ENCODE assay signal across 16 mouse cellular contexts in genomic region chrX:134830508-134830907, GRCm38 (mm10). TPM values are rescaled to one million over a fixed set of nuclear protein-coding genes. Genes with fewer than 3 reads are reported as not detected.
A peak's percentile ranks its signal among the peaks of the same experiment; 100 is the strongest.
DNase-seq lines count a peak whose midpoint lies in the region; ATAC-seq and TF ChIP-seq lines count a peak whose summit lies in the region.
"Had no signal": no experiment of that assay in that cellular context is flagged by ENCODE, and none has a peak within 500 bp of the region (broad histone marks: within the 10 kb centered on the region; RNA-seq: fewer than 3 reads in every experiment).

No protein-coding gene starts in this region.

- no peaks in the 10 kb centered on the region for H3K9me3 ChIP-seq in heart, postnatal 0 days (replicated peaks; ENCODE audit: control insufficient read depth, low read length)
- H3K9me3 ChIP-seq in limb, embryonic 14.5 days (ENCODE audit: control insufficient read depth, low read length): no peaks in the 10 kb centered on the region
- no peaks in the 10 kb centered on the region for H3K9me3 ChIP-seq in limb, embryonic 10.5 days (replicated peaks)
- H3K9me3 ChIP-seq: limb, embryonic 12.5 days; neural tube, embryonic 13.5 days; stomach, embryonic 15.5 days had no signal

- H3K4me1 ChIP-seq in heart, postnatal 0 days (ENCODE audit: control insufficient read depth, insufficient read depth): no peaks in the 10 kb centered on the region
- H3K4me1 ChIP-seq in limb, embryonic 14.5 days (ENCODE audit: control insufficient read depth, insufficient read depth, low read length): no peaks in the 10 kb centered on the region
- no peaks in the 10 kb centered on the region for H3K4me1 ChIP-seq in limb, embryonic 10.5 days
- H3K4me1 ChIP-seq: limb, embryonic 12.5 days; neural tube, embryonic 13.5 days; stomach, embryonic 15.5 days had no signal

- ATAC-seq in heart, postnatal 0 days (ENCODE audit: insufficient read depth, low read depth): no peak
- no peak for ATAC-seq in limb, embryonic 14.5 days (ENCODE audit: low FRiP score, low read depth)

- no peak for TF ChIP-seq EP300 in heart, postnatal 0 days (IDR thresholded peaks at IDR 0.05; ENCODE audit: low read depth)

- no peak overlapping the region for H3K4me2 ChIP-seq in heart, postnatal 0 days (ENCODE audit: low read depth, low read length)
- H3K4me2 ChIP-seq in limb, embryonic 14.5 days (replicated peaks; ENCODE audit: low read depth, low read length, severe bottlenecking): no peak overlapping the region
- H3K4me2 ChIP-seq: limb, embryonic 12.5 days; neural tube, embryonic 13.5 days; stomach, embryonic 15.5 days had no signal

- peak; percentile 53 for TF ChIP-seq CTCF in heart, postnatal 0 days (IDR thresholded peaks at IDR 0.05; ENCODE audit: low read depth)

- WGBS in heart, postnatal 0 days: 38% methylated on average over 3 of the region's 3 CpGs
- WGBS in limb, embryonic 14.5 days: 48% methylated on average over 3 of the region's 3 CpGs
- 68% methylated on average over 3 of the region's 3 CpGs for WGBS in limb, embryonic 10.5 days

- no peak overlapping the region for H3K9ac ChIP-seq in heart, postnatal 0 days (replicated peaks; ENCODE audit: low read depth, low read length)
- H3K9ac ChIP-seq in limb, embryonic 14.5 days (ENCODE audit: low read depth, low read length, severe bottlenecking): no peak overlapping the region
- H3K9ac ChIP-seq: limb, embryonic 12.5 days; neural tube, embryonic 13.5 days; stomach, embryonic 15.5 days had no signal

- no peaks in the 10 kb centered on the region for H3K27me3 ChIP-seq in heart, postnatal 0 days (ENCODE audit: control insufficient read depth, insufficient read depth, low read length)
- no peaks in the 10 kb centered on the region for H3K27me3 ChIP-seq in limb, embryonic 14.5 days (ENCODE audit: control insufficient read depth, insufficient read depth, low read length)
- peaks cover 76% of the 10 kb centered on the region for H3K27me3 ChIP-seq in limb, embryonic 10.5 days (ENCODE audit: low read depth, poor library complexity, severe bottlenecking)
- H3K27me3 ChIP-seq: neural tube, embryonic 13.5 days; stomach, embryonic 15.5 days had no signal

- TF ChIP-seq POLR2A in limb, embryonic 14.5 days (IDR thresholded peaks at IDR 0.05; ENCODE audit: borderline replicate concordance, extremely low read depth, insufficient read depth, insufficient read length): no peak

- no peak overlapping the region for H3K4me3 ChIP-seq in heart, postnatal 0 days (ENCODE audit: low read depth, low read length)
- no peak overlapping the region for H3K4me3 ChIP-seq in limb, embryonic 14.5 days (replicated peaks; ENCODE audit: low read length)
- H3K4me3 ChIP-seq in limb, embryonic 10.5 days: no peak overlapping the region
- H3K4me3 ChIP-seq: limb, embryonic 12.5 days; neural tube, embryonic 13.5 days; stomach, embryonic 15.5 days had no signal

- H3K27ac ChIP-seq in heart, postnatal 0 days (ENCODE audit: low read depth): no peak overlapping the region
- H3K27ac ChIP-seq in limb, embryonic 14.5 days (replicated peaks; ENCODE audit: low read depth, low read length): no peak overlapping the region
- H3K27ac ChIP-seq in limb, embryonic 10.5 days: no peak overlapping the region
- H3K27ac ChIP-seq: limb, embryonic 12.5 days; neural tube, embryonic 13.5 days; stomach, embryonic 15.5 days had no signal

- H3K36me3 ChIP-seq in heart, postnatal 0 days (replicated peaks; ENCODE audit: control insufficient read depth, insufficient read depth, low read length): no peaks in the 10 kb centered on the region
- no peaks in the 10 kb centered on the region for H3K36me3 ChIP-seq in limb, embryonic 14.5 days (ENCODE audit: control insufficient read depth, insufficient read depth, low read length)
- H3K36me3 ChIP-seq in limb, embryonic 10.5 days: no peaks in the 10 kb centered on the region
- H3K36me3 ChIP-seq: limb, embryonic 12.5 days; neural tube, embryonic 13.5 days; stomach, embryonic 15.5 days had no signal

- peak; percentile 38 to 46 for DNase-seq in cerebellum, postnatal 10 days
- DNase-seq in cerebellum, adult 18-20 months: no peak
- DNase-seq in heart, postnatal 0 days (ENCODE audit: low spot score): no peak
- no peak for DNase-seq in heart, adult 9 months (ENCODE audit: low spot score in 2 of 2)
- peak; percentile 8 for DNase-seq in limb, embryonic 14.5 days (ENCODE audit: low spot score)
- DNase-seq in limb, embryonic 10.5 days (ENCODE audit: low spot score): no peak
- peak; percentile 24 for DNase-seq in retina, postnatal 1 day
- no peak for DNase-seq in T-cell, adult 2 months (ENCODE audit: low spot score)
- DNase-seq: adrenal gland, postnatal 14 days; kidney, postnatal 10 days; layer of hippocampus, postnatal 36 days; lung, adult 18-20 months; thymus, postnatal 14 days had no signal

RNA-seq across cellular contexts. Expression of gene Armcx2, which starts 21.5 kb away (rescaled TPM):
- 46.2 and 47.9 TPM in 2 replicates for total RNA-seq in heart, postnatal 0 days (2014; rRNA removed; ENCODE audit: low replicate concordance)
- 23.6 and 24.3 TPM in 2 replicates for polyA plus RNA-seq in heart, postnatal 0 days (2015; fragmentation: Nextera tagmentation; extraction: Ambion mirVana)
- polyA plus RNA-seq in limb, embryonic 14.5 days (2012; rRNA removed): 92.5 and 93.3 TPM in 2 replicates
- 83.8 and 86.0 TPM in 2 replicates for polyA plus RNA-seq in limb, embryonic 14.5 days (2014; fragmentation: Nextera tagmentation; extraction: Ambion mirVana)
- 69.2 and 79.6 TPM in 2 replicates for polyA plus RNA-seq in limb, embryonic 10.5 days (2016; fragmentation: Nextera tagmentation; extraction: Ambion mirVana)

Comparison
In these comparisons a context has a peak if more than half of its experiments do, and no peak if none do; other contexts are left out.
1. DNase-seq: peak in cerebellum, postnatal 10 days (2 of 2), limb, embryonic 14.5 days (single experiment) and retina, postnatal 1 day (single experiment); none in cerebellum, adult 18-20 months (0 of 2), heart, postnatal 0 days (single experiment), heart, adult 9 months (0 of 2), limb, embryonic 10.5 days (single experiment) and T-cell, adult 2 months (single experiment).